Mouse (Mus musculus): ENCODE measurements around the gene Rhox10. TPM values are rescaled to one million over a fixed set of nuclear protein-coding genes. Genes with fewer than 3 reads are reported as not detected.
"Not testable (repeated sequence)": the region's sequence is repeated elsewhere in the genome, so short reads cannot be mapped to it uniquely, and the experiment has no call there.

Gene Rhox10
- total RNA-seq (2017): not detected in 2 replicates

GRCm38 (mm10) chrX:38066175-38066574 lies at the start of gene Rhox10:
TSS of gene Rhox10 (plus strand) at chrX:38066475.
- ATAC-seq (replicated peaks; ENCODE audit: low read depth, poor library complexity, severe bottlenecking): no peak

- ATAC-seq (replicated peaks; ENCODE audit: low read depth, poor library complexity, severe bottlenecking): not testable (repeated sequence)
Measured at GRCm38 (mm10) chrX:38018597-38018996, 47.7 kb upstream of the Rhox10 start, which contains the start of gene Btg1-ps1. TSS of gene Btg1-ps1 (minus strand) at chrX:38018815.

- ATAC-seq (replicated peaks; ENCODE audit: low read depth, poor library complexity, severe bottlenecking): no peak
Measured at GRCm38 (mm10) chrX:38033841-38034240, 32.4 kb upstream of the Rhox10 start.

- ATAC-seq (replicated peaks; ENCODE audit: low read depth, poor library complexity, severe bottlenecking): no peak
Measured at GRCm38 (mm10) chrX:38039666-38040065, 26.6 kb upstream of the Rhox10 start.

- ATAC-seq (replicated peaks; ENCODE audit: low read depth, poor library complexity, severe bottlenecking): not testable (repeated sequence)
Measured at GRCm38 (mm10) chrX:38043014-38043413, 23.3 kb upstream of the Rhox10 start, which contains the start of gene Btg1-ps2. TSS of gene Btg1-ps2 (minus strand) at chrX:38043114.

- no peak for ATAC-seq (replicated peaks; ENCODE audit: low read depth, poor library complexity, severe bottlenecking)
Measured at GRCm38 (mm10) chrX:38061544-38061943, 4.7 kb upstream of the Rhox10 start.

GRCm38 (mm10) chrX:38084226-38084625 lies 18.0 kb downstream of the Rhox10 start:
- ATAC-seq (replicated peaks; ENCODE audit: low read depth, poor library complexity, severe bottlenecking): peak; percentile 47; the same call in 1 of the 2 replicates

- no peak for ATAC-seq (replicated peaks; ENCODE audit: low read depth, poor library complexity, severe bottlenecking)
Measured at GRCm38 (mm10) chrX:38085041-38085440, 18.8 kb downstream of the Rhox10 start, which contains the start of gene Rhox11. TSS of gene Rhox11 (minus strand) at chrX:38085141.

- no peak for ATAC-seq (replicated peaks; ENCODE audit: low read depth, poor library complexity, severe bottlenecking)
Measured at GRCm38 (mm10) chrX:38110807-38111206, 44.5 kb downstream of the Rhox10 start, which contains the start of gene Rhox12. TSS of gene Rhox12 (minus strand) at chrX:38110907.

- ATAC-seq (replicated peaks; ENCODE audit: low read depth, poor library complexity, severe bottlenecking): no peak
Measured at GRCm38 (mm10) chrX:38120982-38121381, 54.7 kb downstream of the Rhox10 start, which contains the start of gene Rhox13. TSS of gene Rhox13 (plus strand) at chrX:38121219.

Other genes starting within 250 kb of the Rhox10 start
- not detected in 2 replicates for gene Rhox6, start 239.6 kb upstream of the Rhox10 start, total RNA-seq (2017)
- not detected in 2 replicates for gene Rhox7a, start 234.8 kb upstream of the Rhox10 start, total RNA-seq (2017)
- gene Rhox8, start 187.5 kb upstream of the Rhox10 start, total RNA-seq (2017): not detected in 2 replicates
- gene Rhox7b, start 169.2 kb upstream of the Rhox10 start, total RNA-seq (2017): not detected in 2 replicates
- gene Rhox9, start 164.7 kb upstream of the Rhox10 start, total RNA-seq (2017): not detected in 2 replicates
- not detected in 2 replicates for gene Btg1-ps1, start 47.7 kb upstream of the Rhox10 start, total RNA-seq (2017)
- gene Btg1-ps2, start 23.4 kb upstream of the Rhox10 start, total RNA-seq (2017): not detected in 2 replicates
- not detected in 2 replicates for gene Rhox11, start 18.7 kb downstream of the Rhox10 start, total RNA-seq (2017)
- not detected in 2 replicates for gene Rhox12, start 44.4 kb downstream of the Rhox10 start, total RNA-seq (2017)
- not detected in 2 replicates for gene Rhox13, start 54.7 kb downstream of the Rhox10 start, total RNA-seq (2017)
- 30.6 and 31.5 TPM in 2 replicates for gene Zbtb33, start 123.3 kb downstream of the Rhox10 start, total RNA-seq (2017)
- not detected in 2 replicates for gene Tmem255a, start 186.0 kb downstream of the Rhox10 start, total RNA-seq (2017)
- gene Atp1b4, start 249.7 kb downstream of the Rhox10 start, total RNA-seq (2017): not detected in 2 replicates

Data from common myeloid progenitor, adult 5-6 weeks (primary cell).